Mouse (Mus musculus) NIH3T3 (cell line): ENCODE data around the gene Zmynd19.

Experiments used
- DNase-seq: peaks from one replicate; pipeline ENCODE4 v3.0.0-alpha.2; 2012; ENCODE audit warnings: low read depth

Zmynd19 gene

DNA sequence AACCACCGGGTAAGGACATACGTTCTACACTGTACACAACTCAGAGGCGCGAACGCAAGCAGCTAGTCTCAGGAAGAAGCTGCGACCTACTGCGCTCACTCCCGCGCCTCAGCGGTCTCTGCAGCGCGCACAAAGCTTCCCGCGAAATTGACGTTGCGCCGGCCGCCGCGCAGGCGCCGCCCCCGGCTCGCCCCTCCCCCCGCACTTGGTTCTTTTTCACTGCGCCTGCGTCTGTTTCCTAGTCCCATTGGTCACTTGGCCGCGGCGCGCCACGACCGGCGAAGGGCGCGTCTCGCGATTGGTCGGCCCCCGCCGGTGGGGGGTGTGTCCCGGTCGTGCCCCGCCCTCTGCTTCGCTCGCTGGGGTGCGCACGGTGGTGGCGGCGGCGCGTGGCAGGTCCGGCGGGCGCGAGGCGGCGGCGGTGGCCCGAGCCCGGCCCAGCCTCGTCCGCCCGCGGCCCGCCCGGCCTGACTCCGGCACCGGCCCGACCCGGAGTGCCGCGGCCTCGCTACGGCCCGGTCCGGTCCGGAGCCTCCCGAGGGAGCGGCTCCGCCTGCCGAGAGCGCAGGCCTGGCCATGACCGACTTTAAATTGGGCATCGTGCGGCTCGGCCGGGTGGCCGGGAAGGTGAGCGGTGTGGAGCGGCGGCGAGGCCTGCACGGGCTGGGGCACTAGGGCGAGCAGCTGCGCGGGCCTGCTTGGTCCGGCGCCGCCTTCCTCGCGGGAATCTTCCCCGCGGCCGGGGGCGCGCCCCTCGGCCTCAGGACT lies at the start of gene Zmynd19:
TSS of gene Zmynd19 (plus strand) at position 372 of the 768 bp plus-strand sequence.
- DNase-seq = peak; percentile 98

- peak; percentile 41 for DNase-seq
Measured at GRCm38 (mm10) chr2:24901055-24901454, 48.5 kb upstream of the Zmynd19 start.

DNA sequence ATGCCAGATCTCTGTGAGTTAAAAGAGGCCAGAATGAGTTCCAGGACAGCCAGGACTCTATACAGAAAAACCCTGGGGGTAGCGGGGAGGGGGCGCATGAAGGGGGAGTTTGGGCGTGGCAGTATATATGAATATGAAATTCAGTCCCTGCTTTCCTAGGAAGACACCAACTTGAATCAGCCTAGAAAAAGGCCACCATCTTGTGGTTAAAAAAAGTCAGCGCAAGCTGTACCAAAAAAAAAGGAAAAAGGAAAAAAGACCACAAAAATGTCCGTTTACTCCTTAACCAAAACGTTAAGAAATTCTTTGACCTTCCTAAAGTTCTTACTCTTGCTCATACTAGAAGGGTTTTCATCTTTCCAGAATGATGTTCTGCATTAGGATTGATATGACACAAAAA lies 46.6 kb upstream of the Zmynd19 start:
- DNase-seq = peak; percentile 15

GRCm38 (mm10) chr2:24904823-24905652 lies 44.6 kb upstream of the Zmynd19 start:
- DNase-seq = no peak

DNA sequence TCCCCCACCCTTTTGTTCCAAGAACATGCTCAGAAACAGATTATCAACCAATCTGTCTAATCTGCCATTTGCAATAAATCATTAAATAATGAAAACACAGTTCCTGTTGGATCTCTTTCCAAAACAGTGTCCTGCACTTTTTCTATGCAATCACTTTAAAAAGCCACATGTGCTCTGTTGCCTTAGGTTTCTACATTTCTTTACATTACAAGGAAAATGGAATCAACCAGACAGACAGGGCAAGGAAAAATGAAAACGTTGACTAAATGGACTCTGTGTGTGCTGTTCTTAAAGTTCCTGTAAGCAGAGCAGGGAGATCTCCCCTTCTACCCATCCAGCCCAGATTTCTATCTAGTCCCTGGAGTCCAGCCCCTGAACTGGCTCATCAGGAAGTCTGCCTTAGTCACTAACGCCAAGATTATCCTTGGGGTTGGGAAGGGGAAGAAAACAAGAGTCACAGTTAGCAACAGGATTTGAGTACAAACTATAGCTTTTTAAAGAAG lies 43.9 kb upstream of the Zmynd19 start:
- DNase-seq = peak; percentile 35

GRCm38 (mm10) chr2:24910481-24910880 lies 39.1 kb upstream of the Zmynd19 start:
- no peak for DNase-seq

DNA sequence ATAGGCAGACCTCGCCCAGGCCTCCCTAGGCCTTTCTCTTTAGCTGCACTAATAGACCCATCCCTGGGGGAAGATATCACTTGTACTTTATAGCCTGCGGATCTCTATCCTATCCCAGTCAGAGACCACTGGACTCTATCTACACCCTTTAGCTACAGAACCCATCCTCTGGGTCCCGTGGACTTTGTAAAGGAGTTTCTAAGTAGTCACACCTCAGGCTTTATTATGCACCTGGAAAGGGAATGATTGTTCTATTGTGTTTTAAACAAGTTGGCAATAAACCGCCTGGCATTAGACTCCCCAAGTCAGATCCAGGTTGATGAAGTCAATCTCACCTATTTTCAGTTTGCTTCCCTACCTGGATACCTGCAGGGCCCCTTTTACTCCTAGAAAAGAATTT lies 37.4 kb upstream of the Zmynd19 start:
- DNase-seq = no peak

GRCm38 (mm10) chr2:24912589-24912988 lies 37.0 kb upstream of the Zmynd19 start:
- no peak for DNase-seq

DNA sequence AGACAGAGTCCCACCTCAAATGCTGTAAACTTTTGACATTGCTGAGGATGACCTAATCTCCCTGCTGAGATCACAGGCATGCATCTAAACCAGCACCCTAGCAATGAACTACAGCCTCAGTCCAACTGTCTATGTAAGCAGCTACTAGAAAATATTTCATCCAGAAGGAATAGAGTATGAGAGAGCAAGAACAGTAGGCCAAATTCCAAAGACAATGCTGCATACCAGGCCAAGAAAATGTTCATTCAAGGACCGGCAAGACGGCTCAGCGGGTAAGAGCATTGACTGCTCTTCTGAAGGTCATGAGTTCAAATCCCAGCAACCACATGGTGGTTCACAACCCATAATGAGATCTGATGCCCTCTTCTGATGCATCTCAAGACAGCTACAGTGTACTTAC lies 34.8 kb upstream of the Zmynd19 start:
- DNase-seq = no peak

- DNase-seq = peak; percentile 96
Measured at GRCm38 (mm10) chr2:24918930-24919838, 30.4 kb upstream of the Zmynd19 start, which contains the start of gene Ehmt1. TSS of gene Ehmt1 (minus strand) at chr2:24919614.

- DNase-seq = no peak
Measured at GRCm38 (mm10) chr2:24919839-24920175, 29.8 kb upstream of the Zmynd19 start.

- DNase-seq = peak; percentile 65
Measured at GRCm38 (mm10) chr2:24923561-24923960, 26.0 kb upstream of the Zmynd19 start.

DNA sequence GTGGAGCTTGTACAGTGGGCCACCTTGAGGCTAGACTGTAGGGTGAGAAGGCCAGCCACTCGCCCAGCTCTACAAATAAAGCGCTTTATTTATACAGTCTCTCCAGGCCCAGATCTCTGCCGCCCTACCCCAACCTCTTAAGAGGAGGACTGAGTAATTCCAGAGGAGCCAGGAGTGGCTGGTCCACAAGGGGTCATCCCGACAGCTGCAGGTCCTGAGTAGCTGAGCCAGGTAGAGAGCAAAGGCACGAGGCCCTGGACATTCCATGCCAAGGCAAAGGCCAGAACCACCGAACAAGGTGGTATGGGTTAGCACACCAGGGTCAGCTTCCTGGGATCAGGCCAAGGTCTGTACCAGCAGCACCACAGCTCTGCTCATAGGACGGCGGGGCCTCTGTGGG lies 24.3 kb upstream of the Zmynd19 start:
- no peak for DNase-seq

DNA sequence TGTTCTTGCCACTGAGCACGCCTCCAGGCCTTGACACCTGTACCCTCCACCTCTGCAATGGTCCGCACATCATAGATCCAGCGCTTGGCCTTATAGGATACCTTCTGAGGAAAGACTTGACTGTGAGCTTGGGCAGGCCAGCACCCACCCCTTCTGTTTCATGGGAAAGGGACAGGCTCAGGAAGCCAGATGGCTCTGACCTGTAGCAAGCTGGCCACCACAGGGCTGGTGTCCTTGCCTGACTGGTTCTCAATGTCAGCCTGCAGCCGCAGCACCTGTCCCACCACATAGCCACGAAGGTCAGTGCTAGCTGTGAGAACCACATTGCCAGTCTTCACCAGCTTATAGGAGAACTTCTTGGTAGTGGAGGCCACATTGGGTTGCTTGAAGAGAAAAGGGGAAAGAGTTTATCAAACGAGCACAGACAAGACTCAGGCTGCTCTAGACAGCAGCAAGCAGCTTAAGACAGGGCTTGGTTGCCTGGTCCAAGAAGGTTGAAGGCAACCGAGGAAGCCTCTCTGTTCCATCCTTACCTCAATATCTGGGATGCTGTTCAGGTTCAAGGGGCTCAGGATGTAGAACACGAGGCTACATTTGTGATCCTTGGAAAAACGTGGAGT lies 23.1 kb upstream of the Zmynd19 start:
- no peak for DNase-seq

- DNase-seq = no peak
Measured at GRCm38 (mm10) chr2:24926965-24927358, 22.6 kb upstream of the Zmynd19 start.

GRCm38 (mm10) chr2:24927810-24928479 lies 21.6 kb upstream of the Zmynd19 start:
- no peak for DNase-seq

GRCm38 (mm10) chr2:24929119-24929518 lies 20.5 kb upstream of the Zmynd19 start:
- DNase-seq = no peak

GRCm38 (mm10) chr2:24929593-24929992 lies 20.0 kb upstream of the Zmynd19 start:
- DNase-seq = no peak

DNA sequence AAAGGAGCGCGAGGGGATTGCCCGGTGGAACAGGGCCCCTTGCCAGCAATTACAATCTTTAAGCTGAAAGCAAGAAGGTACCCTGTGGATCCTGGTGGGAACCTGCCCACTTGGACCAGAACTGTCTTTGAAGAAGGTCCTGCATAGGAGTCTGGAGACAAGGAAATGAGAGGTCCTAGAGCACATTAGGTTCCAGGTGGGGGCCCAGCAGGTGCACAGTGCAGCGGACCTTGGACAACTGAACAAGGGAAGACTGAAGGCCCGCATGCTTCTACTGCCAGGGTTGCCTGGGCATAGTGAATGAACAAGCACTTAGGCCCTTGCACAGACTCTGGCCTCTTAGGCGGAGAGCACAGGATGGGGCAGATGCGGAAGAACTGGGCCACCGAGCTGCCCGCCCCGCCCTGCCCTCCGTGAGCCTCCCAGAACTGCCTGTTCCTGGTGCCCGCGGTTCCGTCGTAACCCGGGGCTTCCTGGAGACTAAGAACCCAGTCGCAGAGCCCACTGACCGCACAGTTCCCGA lies 15.1 kb upstream of the Zmynd19 start:
- DNase-seq = peak; percentile 42

- DNase-seq = peak; percentile 96
Measured at GRCm38 (mm10) chr2:24935057-24935796, 14.4 kb upstream of the Zmynd19 start, which contains the start of gene Arrdc1. TSS of gene Arrdc1 (minus strand) at chr2:24935252.
